Mouse (Mus musculus): ENCODE results near the gene Trim41. TPM values are rescaled to one million over a fixed set of nuclear protein-coding genes. Genes with fewer than 3 reads are reported as not detected.
"Not testable (repeated sequence)": the region's sequence is repeated elsewhere in the genome, so short reads cannot be mapped to it uniquely, and the experiment has no call there.

The Trim41 gene
- polyA plus RNA-seq, 1 experiment from 2014 or later, result 7.2 TPM

DNA sequence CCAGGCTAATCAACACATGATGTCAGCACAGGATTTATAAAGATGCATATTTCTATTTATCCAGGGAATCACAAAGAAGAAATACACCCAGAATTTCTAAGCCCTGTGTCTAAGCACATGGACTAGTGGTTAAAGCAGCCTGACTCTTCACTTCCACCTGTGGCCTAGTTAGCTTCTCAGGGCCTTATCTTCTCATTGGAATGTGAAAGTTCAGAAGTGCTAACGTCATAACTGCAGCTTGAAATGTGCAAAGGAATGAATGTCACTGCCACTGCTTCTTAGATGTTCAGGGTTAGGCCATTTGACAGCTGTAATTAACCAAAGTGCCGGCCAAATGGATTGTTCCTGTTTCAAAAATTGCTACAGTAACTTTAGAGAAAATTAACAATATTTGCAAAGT is 13.1 kb upstream of the Trim41 start:
- Histone ChIP-seq H3K4me1 (ENCODE audit: insufficient read depth, low read length) (no peaks in the 10 kb centered on the region; the same call in 1 of the 2 replicates), H3K36me3 (ENCODE audit: insufficient read depth, low read length) (no peaks in the 10 kb centered on the region), H3K9me3 (ENCODE audit: low read length) (no peaks in the 10 kb centered on the region), H3K4me2 (replicated peaks; ENCODE audit: low read depth, low read length) (no peak overlapping the region), H3K4me3 (ENCODE audit: low read length) (no peak overlapping the region), H3K9ac (replicated peaks; ENCODE audit: low read length) (no peak overlapping the region), H3K27me3 (ENCODE audit: insufficient read depth, low read length) (no peaks in the 10 kb centered on the region), H3K27ac (ENCODE audit: low read length) (no peak overlapping the region)
- ATAC-seq (ENCODE audit: low FRiP score, low TSS enrichment), result no peak
- 68% methylated on average over 2 of the region's 2 CpGs for WGBS

- Histone ChIP-seq H3K27ac (ENCODE audit: low read length) (no peak overlapping the region), H3K27me3 (ENCODE audit: insufficient read depth, low read length) (peaks cover 6% of the 10 kb centered on the region; the same call in 1 of the 2 replicates), H3K36me3 (ENCODE audit: insufficient read depth, low read length) (no peaks in the 10 kb centered on the region), H3K4me1 (ENCODE audit: insufficient read depth, low read length) (peaks cover 10% of the 10 kb centered on the region), H3K4me2 (replicated peaks; ENCODE audit: low read depth, low read length) (no peak overlapping the region), H3K4me3 (ENCODE audit: low read length) (no peak overlapping the region), H3K9ac (replicated peaks; ENCODE audit: low read length) (no peak overlapping the region), H3K9me3 (ENCODE audit: low read length) (no peaks in the 10 kb centered on the region)
- 66% methylated on average over 6 of the region's 6 CpGs for WGBS
- no peak for ATAC-seq (ENCODE audit: low FRiP score, low TSS enrichment)
Observed at GRCm38 (mm10) chr11:48827926-48828325, 10.8 kb upstream of the Trim41 start.

GRCm38 (mm10) chr11:48826752-48827096 is 9.6 kb upstream of the Trim41 start:
- peak overlapping the region; percentile 65 for H3K9ac ChIP-seq (replicated peaks; ENCODE audit: low read length)
- ATAC-seq (ENCODE audit: low FRiP score, low TSS enrichment), result peak; percentile 49
- peaks cover 6% of the 10 kb centered on the region; the same call in 1 of the 2 replicates for H3K27me3 ChIP-seq (ENCODE audit: insufficient read depth, low read length)

DNA sequence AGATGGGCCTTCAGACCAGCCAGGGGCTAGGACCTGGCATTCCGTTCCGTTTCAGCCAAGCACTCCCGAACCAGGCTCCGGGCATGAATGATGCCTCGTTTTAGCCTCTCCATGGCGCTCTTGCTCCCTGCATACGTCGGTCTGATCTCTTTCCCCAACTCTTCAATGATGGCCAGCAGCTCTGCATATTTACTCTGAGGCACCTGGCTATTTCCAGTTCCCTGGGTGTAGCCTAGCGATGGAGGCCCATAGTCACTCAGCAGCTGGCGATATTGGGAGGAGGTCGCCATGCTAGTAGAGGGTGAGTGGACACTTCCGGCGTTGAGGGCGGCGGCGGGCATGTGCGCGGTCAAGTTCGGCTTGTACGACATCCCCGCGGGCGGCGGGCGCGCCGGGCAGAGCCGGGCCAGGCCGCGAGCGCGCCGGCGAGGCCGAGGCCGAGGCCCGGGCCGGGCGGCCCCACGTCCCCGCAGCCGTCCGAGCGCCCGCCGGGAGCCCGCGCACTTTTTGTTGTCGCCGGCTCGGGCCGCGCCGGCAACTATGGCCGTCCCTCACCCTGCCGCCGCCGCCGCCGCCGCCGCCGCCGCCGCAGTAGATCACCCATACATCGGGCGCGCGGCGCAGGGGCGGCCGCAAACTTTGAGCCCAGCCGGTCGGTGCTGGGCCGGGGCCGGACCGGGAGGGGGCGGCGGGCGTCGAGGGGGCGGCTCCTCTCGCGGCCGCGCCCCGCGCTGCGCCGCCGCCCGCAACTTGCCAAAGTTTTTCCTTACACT is 9.0 kb upstream of the Trim41 start, which contains the start of the genes Trim7 and Gm12184:
Gene Trim7 (plus strand): TSS at position 162 of the 773 bp plus-strand sequence.
Gene Gm12184 (minus strand): TSS at position 677 of the 773 bp plus-strand sequence.
- H3K36me3 ChIP-seq (ENCODE audit: insufficient read depth, low read length); H3K4me1 ChIP-seq (ENCODE audit: insufficient read depth, low read length); H3K9me3 ChIP-seq (ENCODE audit: low read length); H3K27me3 ChIP-seq (ENCODE audit: insufficient read depth, low read length): not testable (repeated sequence)
- Histone ChIP-seq H3K27ac (ENCODE audit: low read length) (peak within 1 kb of the TSS; percentile 36; the same call in 1 of the 2 replicates), H3K9ac (replicated peaks; ENCODE audit: low read length) (peak within 1 kb of the TSS; percentile 65), H3K4me3 (ENCODE audit: low read length) (peak within 1 kb of the TSS; percentile 46), H3K4me2 (replicated peaks; ENCODE audit: low read depth, low read length) (peak within 1 kb of the TSS; percentile 67)
- under 1% methylated on average over 42 of the region's 92 CpGs for WGBS
- ATAC-seq (ENCODE audit: low FRiP score, low TSS enrichment), result peak; percentile 85

More at GRCm38 (mm10) chr11:48826752-48827096, 9.6 kb upstream of the Trim41 start:
- Histone ChIP-seq H3K4me1 (ENCODE audit: insufficient read depth, low read length) (peaks cover 10% of the 10 kb centered on the region), H3K4me3 (ENCODE audit: low read length) (peak overlapping the region; percentile 46), H3K27ac (ENCODE audit: low read length) (peak overlapping the region; percentile 36; the same call in 1 of the 2 replicates), H3K36me3 (ENCODE audit: insufficient read depth, low read length) (no peaks in the 10 kb centered on the region), H3K9me3 (ENCODE audit: low read length) (no peaks in the 10 kb centered on the region), H3K4me2 (replicated peaks; ENCODE audit: low read depth, low read length) (peak overlapping the region; percentile 67)
- WGBS, result 3% methylated on average over 6 of the region's 6 CpGs

DNA sequence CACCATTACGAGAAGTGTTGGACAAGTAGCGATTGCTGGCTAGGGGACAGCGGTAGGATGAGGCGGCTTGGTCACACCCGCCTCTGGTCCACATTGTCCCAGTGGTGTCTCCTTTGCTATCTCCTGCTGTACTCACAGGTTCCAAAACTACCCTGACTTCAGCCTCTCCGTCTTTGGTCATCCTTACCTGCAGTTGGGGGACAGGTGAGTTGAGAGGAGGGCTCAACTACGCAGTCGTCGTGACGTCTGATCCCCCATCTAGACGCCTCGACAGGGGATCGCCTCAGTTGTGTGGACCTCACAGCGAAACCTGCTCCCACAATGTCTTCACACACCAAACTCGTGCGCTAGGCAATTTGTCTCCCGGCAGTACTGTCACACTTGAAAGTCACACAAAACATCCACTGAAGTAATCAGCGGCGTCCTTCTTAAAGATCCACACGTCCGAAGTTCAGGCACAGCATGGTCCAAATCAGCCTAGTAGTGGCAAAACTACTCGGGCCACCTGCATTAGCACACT is 7.2 kb upstream of the Trim41 start:
- Histone ChIP-seq H3K4me1 (ENCODE audit: insufficient read depth, low read length) (peaks cover 10% of the 10 kb centered on the region), H3K9me3 (ENCODE audit: low read length) (no peaks in the 10 kb centered on the region), H3K36me3 (ENCODE audit: insufficient read depth, low read length) (no peaks in the 10 kb centered on the region), H3K4me3 (ENCODE audit: low read length) (peak overlapping the region; percentile 52), H3K27ac (ENCODE audit: low read length) (no peak overlapping the region), H3K4me2 (replicated peaks; ENCODE audit: low read depth, low read length) (peak overlapping the region; percentile 74), H3K27me3 (ENCODE audit: insufficient read depth, low read length) (peaks cover 6% of the 10 kb centered on the region; the same call in 1 of the 2 replicates), H3K9ac (replicated peaks; ENCODE audit: low read length) (peak overlapping the region; percentile 54)
- no peak for ATAC-seq (ENCODE audit: low FRiP score, low TSS enrichment)
- 3% methylated on average over 22 of the region's 22 CpGs for WGBS

DNA sequence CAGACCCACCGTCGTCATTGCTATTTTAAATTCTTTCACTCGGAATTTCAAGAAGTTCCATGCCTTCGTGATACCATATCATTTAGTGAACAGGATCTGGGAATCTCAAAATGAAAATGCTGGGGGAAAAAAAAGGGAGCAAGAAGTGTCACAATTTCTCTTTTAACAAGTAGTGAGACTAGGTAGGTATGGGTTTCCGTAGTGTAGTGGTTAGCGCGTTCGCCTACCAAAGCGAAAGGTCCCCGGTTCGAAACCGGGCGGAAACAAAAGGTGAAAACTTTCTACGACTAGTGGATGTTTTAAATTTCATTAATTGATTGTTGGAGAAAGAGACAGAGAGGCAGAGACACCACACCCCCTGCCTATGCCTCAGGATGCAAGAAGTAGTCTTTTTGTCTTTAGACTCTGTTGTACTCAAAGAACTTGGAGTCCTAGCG is 6.4 kb upstream of the Trim41 start:
- Histone ChIP-seq H3K36me3 (ENCODE audit: insufficient read depth, low read length) (no peaks in the 10 kb centered on the region), H3K4me2 (replicated peaks; ENCODE audit: low read depth, low read length) (peak overlapping the region; percentile 74), H3K4me3 (ENCODE audit: low read length) (peak overlapping the region; percentile 52), H3K9me3 (ENCODE audit: low read length) (no peaks in the 10 kb centered on the region), H3K27ac (ENCODE audit: low read length) (no peak overlapping the region), H3K27me3 (ENCODE audit: insufficient read depth, low read length) (peaks cover 6% of the 10 kb centered on the region; the same call in 1 of the 2 replicates), H3K4me1 (ENCODE audit: insufficient read depth, low read length) (peaks cover 10% of the 10 kb centered on the region), H3K9ac (replicated peaks; ENCODE audit: low read length) (peak overlapping the region; percentile 54)
- under 1% methylated on average over 15 of the region's 15 CpGs for WGBS
- no peak for ATAC-seq (ENCODE audit: low FRiP score, low TSS enrichment)

DNA sequence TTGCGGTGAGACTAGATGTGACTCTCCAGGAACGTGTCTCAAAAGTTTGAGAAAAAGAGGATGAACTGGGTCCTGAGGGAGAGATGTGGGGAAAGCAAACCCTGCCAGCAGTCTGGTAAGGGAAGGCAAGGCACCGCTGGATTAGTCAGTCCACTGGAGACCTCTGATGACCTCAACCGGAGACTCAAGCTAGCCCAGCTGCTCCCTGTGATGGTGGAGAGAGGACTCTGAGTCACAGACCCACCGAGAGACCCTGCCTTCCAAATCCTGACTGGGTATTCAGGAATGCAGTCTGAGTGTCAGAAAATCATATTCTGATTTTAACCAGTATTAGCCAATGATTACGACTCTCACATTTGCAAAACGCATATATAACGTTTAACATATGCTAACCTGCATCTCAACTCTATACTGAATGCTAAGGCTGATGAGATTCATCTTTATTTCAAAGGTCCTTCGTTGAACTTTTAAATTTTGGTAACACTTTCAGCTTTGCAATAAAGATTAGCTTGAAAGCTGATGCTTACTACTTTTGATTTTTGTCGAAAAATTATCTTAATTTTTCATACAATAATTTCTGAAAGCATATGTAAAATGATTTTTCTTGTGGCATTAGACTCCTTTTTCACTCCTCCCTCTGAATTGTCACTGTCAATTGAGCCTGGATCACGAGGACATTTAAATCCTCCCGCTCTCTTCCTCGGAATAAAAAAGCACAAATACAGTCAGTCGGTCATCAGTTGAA is 5.8 kb upstream of the Trim41 start:
- Histone ChIP-seq H3K36me3 (ENCODE audit: insufficient read depth, low read length) (no peaks in the 10 kb centered on the region), H3K27me3 (ENCODE audit: insufficient read depth, low read length) (peaks cover 6% of the 10 kb centered on the region; the same call in 1 of the 2 replicates), H3K4me2 (replicated peaks; ENCODE audit: low read depth, low read length) (peak overlapping the region; percentile 74), H3K9ac (replicated peaks; ENCODE audit: low read length) (no peak overlapping the region), H3K27ac (ENCODE audit: low read length) (no peak overlapping the region), H3K9me3 (ENCODE audit: low read length) (no peaks in the 10 kb centered on the region), H3K4me3 (ENCODE audit: low read length) (peak overlapping the region; percentile 52), H3K4me1 (ENCODE audit: insufficient read depth, low read length) (peaks cover 10% of the 10 kb centered on the region)
- ATAC-seq (ENCODE audit: low FRiP score, low TSS enrichment), result no peak
- 37% methylated on average over 14 of the region's 14 CpGs for WGBS

DNA sequence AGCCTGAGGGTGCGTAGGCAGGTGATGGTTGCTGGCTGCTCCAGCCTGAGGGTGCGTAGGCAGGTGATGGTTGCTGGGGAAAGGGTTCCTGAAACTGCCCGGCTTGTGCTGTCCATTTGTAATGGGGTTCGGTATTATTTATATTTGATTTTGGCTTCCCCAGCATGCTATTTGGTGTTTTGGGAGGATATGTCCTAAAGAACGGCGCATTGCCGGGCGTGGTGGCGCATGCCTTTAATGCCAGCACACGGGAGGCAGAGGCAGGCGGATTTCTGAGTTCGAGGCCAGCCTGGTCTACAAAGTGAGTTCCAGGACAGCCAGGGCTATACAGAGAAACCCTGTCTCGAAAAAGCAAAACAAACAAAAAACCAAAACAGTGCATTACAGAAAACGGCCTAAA is 4.1 kb upstream of the Trim41 start:
- H3K9ac ChIP-seq (replicated peaks; ENCODE audit: low read length); H3K4me1 ChIP-seq (ENCODE audit: insufficient read depth, low read length); H3K4me2 ChIP-seq (replicated peaks; ENCODE audit: low read depth, low read length); H3K9me3 ChIP-seq (ENCODE audit: low read length); H3K4me3 ChIP-seq (ENCODE audit: low read length); H3K27me3 ChIP-seq (ENCODE audit: insufficient read depth, low read length); H3K36me3 ChIP-seq (ENCODE audit: insufficient read depth, low read length); ATAC-seq (ENCODE audit: low FRiP score, low TSS enrichment); H3K27ac ChIP-seq (ENCODE audit: low read length): not testable (repeated sequence)
- WGBS, result 86% methylated on average over 14 of the region's 14 CpGs

GRCm38 (mm10) chr11:48820308-48820674 is 3.1 kb upstream of the Trim41 start:
- Histone ChIP-seq H3K4me3 (ENCODE audit: low read length) (no peak overlapping the region), H3K36me3 (ENCODE audit: insufficient read depth, low read length) (no peaks in the 10 kb centered on the region), H3K9me3 (ENCODE audit: low read length) (no peaks in the 10 kb centered on the region), H3K4me2 (replicated peaks; ENCODE audit: low read depth, low read length) (no peak overlapping the region), H3K9ac (replicated peaks; ENCODE audit: low read length) (no peak overlapping the region), H3K27ac (ENCODE audit: low read length) (no peak overlapping the region), H3K4me1 (ENCODE audit: insufficient read depth, low read length) (peaks cover 20% of the 10 kb centered on the region), H3K27me3 (ENCODE audit: insufficient read depth, low read length) (peaks cover 6% of the 10 kb centered on the region; the same call in 1 of the 2 replicates)
- ATAC-seq (ENCODE audit: low FRiP score, low TSS enrichment), result no peak

All from kidney, embryonic 16.5 days (tissue).